Mouse (Mus musculus) intestine, embryonic 16.5 days (tissue): Measurements from ENCODE around the gene Olfr1445. TPM values are rescaled to one million over a fixed set of nuclear protein-coding genes. Genes with fewer than 3 reads are reported as not detected.

Experiments
- polyA plus RNA-seq: library from polyadenylated mRNA; unstranded; fragments of >200 nt; fragmentation: Nextera tagmentation; extraction: Ambion mirVana; gene quantifications from 2 replicates; pipeline ENCODE4 v1.2.1, GENCODE M21; 2015

Gene Olfr1445
- polyA plus RNA-seq, 1 experiment from 2014 or later, result not detected

Other genes with a start within 250 kb of the Olfr1445 start
- gene Olfr1442, start 213.4 kb upstream of the Olfr1445 start, polyA plus RNA-seq, result not detected in 2 replicates
- not detected in 2 replicates for gene Olfr1443, start 205.7 kb upstream of the Olfr1445 start, polyA plus RNA-seq
- 3.4 and 3.7 TPM in 2 replicates for gene Keg1, start 188.1 kb upstream of the Olfr1445 start, polyA plus RNA-seq
- gene Cntf, start 118.2 kb upstream of the Olfr1445 start, polyA plus RNA-seq, result 0.88 and 1.0 TPM in 2 replicates
- 8.7 and 9.5 TPM in 2 replicates for gene Zfp91, start 87.7 kb upstream of the Olfr1445 start, polyA plus RNA-seq
- 2.9 and 3.2 TPM in 2 replicates for gene Lpxn, start 87.7 kb upstream of the Olfr1445 start, polyA plus RNA-seq
- not detected in 2 replicates for gene Gm5244, start 37.2 kb upstream of the Olfr1445 start, polyA plus RNA-seq
- not detected in 2 replicates for gene Olfr1444, start 26.6 kb upstream of the Olfr1445 start, polyA plus RNA-seq
- not detected in 2 replicates for gene Olfr1446, start 9.7 kb downstream of the Olfr1445 start, polyA plus RNA-seq
- gene Olfr1447, start 19.9 kb downstream of the Olfr1445 start, polyA plus RNA-seq, result not detected in 2 replicates
- not detected in 2 replicates for gene Olfr1448, start 40.6 kb downstream of the Olfr1445 start, polyA plus RNA-seq
- gene Olfr1449, start 47.0 kb downstream of the Olfr1445 start, polyA plus RNA-seq, result not detected in 2 replicates
- not detected in 2 replicates for gene Olfr1450, start 66.4 kb downstream of the Olfr1445 start, polyA plus RNA-seq
- not detected in 2 replicates for gene Olfr1451, start 111.2 kb downstream of the Olfr1445 start, polyA plus RNA-seq
- not detected in 2 replicates for gene Olfr1453, start 144.5 kb downstream of the Olfr1445 start, polyA plus RNA-seq
- gene Olfr1454, start 176.8 kb downstream of the Olfr1445 start, polyA plus RNA-seq, result not detected in 2 replicates
- not detected in 2 replicates for gene Olfr1457, start 214.0 kb downstream of the Olfr1445 start, polyA plus RNA-seq
- gene Olfr1458, start 222.9 kb downstream of the Olfr1445 start, polyA plus RNA-seq, result not detected in 2 replicates